Mouse (Mus musculus): ENCODE measurements around the gene 2310011J03Rik. TPM values are rescaled to one million over a fixed set of nuclear protein-coding genes. Genes with fewer than 3 reads are reported as not detected.

The 2310011J03Rik gene
- total and polyA plus RNA-seq, 2 experiments, result 10.4 to 25.4 TPM

- DNase-seq (ENCODE audit: extremely low read depth, low read depth, low spot score), result peak; percentile 80
These were observed 27.8 kb downstream of the 2310011J03Rik start, which contains the start of gene Rps15 for GRCm38 (mm10) chr10:80292251-80293146. TSS of gene Rps15 (plus strand) at chr10:80292453.

GRCm38 (mm10) chr10:80288657-80289056 is 31.7 kb downstream of the 2310011J03Rik start:
- H3K9ac ChIP-seq (ENCODE audit: low read depth, low read length), result no peak overlapping the region
- H3K27ac ChIP-seq (replicated peaks; ENCODE audit: insufficient read depth, low read depth, low read length), result no peak overlapping the region
- no peak for DNase-seq (ENCODE audit: extremely low read depth, low read depth, low spot score)
- TF ChIP-seq CTCF (IDR thresholded peaks at IDR 0.05; ENCODE audit: low read depth, low read length), result peak; percentile 35; the same call in 1 of the 2 replicates
- TF ChIP-seq POLR2A (IDR thresholded peaks at IDR 0.05; ENCODE audit: extremely low read depth, insufficient read depth, low read length), result no peak
- 82% methylated on average over 8 of the region's 8 CpGs for WGBS
- peaks cover 28% of the 10 kb centered on the region for H3K36me3 ChIP-seq (ENCODE audit: control insufficient read depth, insufficient read depth, low read length)
- H3K4me1 ChIP-seq (ENCODE audit: control insufficient read depth, insufficient read depth, low read length), result peaks cover 4% of the 10 kb centered on the region; the same call in 1 of the 2 replicates
- peaks cover 6% of the 10 kb centered on the region; the same call in 1 of the 2 replicates for H3K79me2 ChIP-seq (ENCODE audit: control insufficient read depth, insufficient read depth, low read length)
- no peaks in the 10 kb centered on the region for H3K27me3 ChIP-seq (ENCODE audit: control insufficient read depth, insufficient read depth, low read length)
- H3K4me3 ChIP-seq (ENCODE audit: insufficient read depth, low read depth, low read length), result no peak overlapping the region

More at GRCm38 (mm10) chr10:80292251-80293146, 27.8 kb downstream of the 2310011J03Rik start, which contains the start of gene Rps15:
- Histone ChIP-seq H3K27ac (replicated peaks; ENCODE audit: insufficient read depth, low read depth, low read length) (peak within 1 kb of the TSS; percentile 61), H3K36me3 (ENCODE audit: control insufficient read depth, insufficient read depth, low read length) (peaks cover 12% of the 10 kb centered on the region), H3K4me3 (ENCODE audit: insufficient read depth, low read depth, low read length) (peak within 1 kb of the TSS; percentile 95), H3K79me2 (ENCODE audit: control insufficient read depth, insufficient read depth, low read length) (peaks cover 6% of the 10 kb centered on the region; the same call in 1 of the 2 replicates), H3K9ac (ENCODE audit: low read depth, low read length) (peak within 1 kb of the TSS; percentile 95), H3K27me3 (ENCODE audit: control insufficient read depth, insufficient read depth, low read length) (no peaks in the 10 kb centered on the region), H3K4me1 (ENCODE audit: control insufficient read depth, insufficient read depth, low read length) (peaks cover 4% of the 10 kb centered on the region; the same call in 1 of the 2 replicates)
- TF ChIP-seq CTCF (IDR thresholded peaks at IDR 0.05; ENCODE audit: low read depth, low read length) (peak; percentile 79), POLR2A (IDR thresholded peaks at IDR 0.05; ENCODE audit: extremely low read depth, insufficient read depth, low read length) (peak; percentile 96)
- WGBS, result under 1% methylated on average over 72 of the region's 72 CpGs

- Histone ChIP-seq H3K27me3 (ENCODE audit: control insufficient read depth, insufficient read depth, low read length) (no peaks in the 10 kb centered on the region), H3K79me2 (ENCODE audit: control insufficient read depth, insufficient read depth, low read length) (peaks cover 6% of the 10 kb centered on the region; the same call in 1 of the 2 replicates), H3K4me3 (ENCODE audit: insufficient read depth, low read depth, low read length) (no peak overlapping the region), H3K36me3 (ENCODE audit: control insufficient read depth, insufficient read depth, low read length) (peaks cover 32% of the 10 kb centered on the region), H3K4me1 (ENCODE audit: control insufficient read depth, insufficient read depth, low read length) (peaks cover 1% of the 10 kb centered on the region), H3K27ac (replicated peaks; ENCODE audit: insufficient read depth, low read depth, low read length) (no peak overlapping the region), H3K9ac (ENCODE audit: low read depth, low read length) (no peak overlapping the region)
- TF ChIP-seq CTCF (IDR thresholded peaks at IDR 0.05; ENCODE audit: low read depth, low read length), result no peak
- TF ChIP-seq POLR2A (IDR thresholded peaks at IDR 0.05; ENCODE audit: extremely low read depth, insufficient read depth, low read length), result no peak
- WGBS, result 94% methylated on average over 12 of the region's 12 CpGs
- DNase-seq (ENCODE audit: extremely low read depth, low read depth, low spot score), result no peak
These were observed 32.2 kb downstream of the 2310011J03Rik start for GRCm38 (mm10) chr10:80288097-80288496.

GRCm38 (mm10) chr10:80285222-80286070 is 34.9 kb downstream of the 2310011J03Rik start:
- peaks cover 34% of the 10 kb centered on the region for H3K36me3 ChIP-seq (ENCODE audit: control insufficient read depth, insufficient read depth, low read length)
- no peak overlapping the region for H3K4me3 ChIP-seq (ENCODE audit: insufficient read depth, low read depth, low read length)
- 82% methylated on average over 10 of the region's 15 CpGs for WGBS
- H3K27ac ChIP-seq (replicated peaks; ENCODE audit: insufficient read depth, low read depth, low read length), result no peak overlapping the region
- no peak for DNase-seq (ENCODE audit: extremely low read depth, low read depth, low spot score)
- no peak overlapping the region for H3K9ac ChIP-seq (ENCODE audit: low read depth, low read length)
- TF ChIP-seq CTCF (IDR thresholded peaks at IDR 0.05; ENCODE audit: low read depth, low read length), result no peak
- no peak for TF ChIP-seq POLR2A (IDR thresholded peaks at IDR 0.05; ENCODE audit: extremely low read depth, insufficient read depth, low read length)
- H3K79me2 ChIP-seq (ENCODE audit: control insufficient read depth, insufficient read depth, low read length), result peaks cover 4% of the 10 kb centered on the region; the same call in 1 of the 2 replicates
- no peaks in the 10 kb centered on the region for H3K27me3 ChIP-seq (ENCODE audit: control insufficient read depth, insufficient read depth, low read length)
- H3K4me1 ChIP-seq (ENCODE audit: control insufficient read depth, insufficient read depth, low read length), result peaks cover 14% of the 10 kb centered on the region

Data from liver, adult 2 months (tissue).